Mouse (Mus musculus) hindbrain, embryonic 14.5 days (tissue): ENCODE data around the gene Syngr2. TPM values are rescaled to one million over a fixed set of nuclear protein-coding genes. Genes with fewer than 3 reads are reported as not detected.
A peak's percentile ranks its signal among the peaks of the same experiment; 100 is the strongest.

ENCODE experiments used
- ATAC-seq: fragments of 200-750 bp; cut with Nextera tagmentation; 2 replicates; pipeline ENCODE4 v1.8.0; 2017; ENCODE audit warnings: moderate number of reproducible peaks, mild to moderate bottlenecking, moderate TSS enrichment, moderate library complexity; ENCODE audit not compliant: low FRiP score
- DNase-seq: peaks from one replicate; pipeline ENCODE4 v3.0.0-alpha.2; 2015; ENCODE audit warnings: low spot score
- H3K27ac ChIP-seq: fragments of 300-500 bp; sonication (generic); 2 replicates; pipeline ENCODE4 v1.5.1; 2014; ENCODE audit warnings: mild to moderate bottlenecking, moderate library complexity
- H3K27me3 ChIP-seq: fragments of 300-500 bp; sonication (generic); 2 replicates; pipeline ENCODE4 v1.6.1; 2014; ENCODE audit warnings: mild to moderate bottlenecking, low read length, mixed read lengths; ENCODE audit not compliant: control insufficient read depth, insufficient read depth
- H3K36me3 ChIP-seq: fragments of 300-500 bp; sonication (generic); replicated peaks from 2 replicates; pipeline ENCODE4 v1.6.1; 2014; ENCODE audit not compliant: control insufficient read depth, insufficient read depth
- H3K4me1 ChIP-seq: fragments of 300-500 bp; sonication (generic); replicated peaks from 2 replicates; pipeline ENCODE4 v1.6.1; 2014; ENCODE audit warnings: antibody characterized with exemption, low read length, mixed read lengths; ENCODE audit not compliant: control insufficient read depth, insufficient read depth
- H3K4me2 ChIP-seq: fragments of 300-500 bp; sonication (generic); replicated peaks from 2 replicates; pipeline ENCODE4 v1.6.1; 2014; ENCODE audit warnings: mild to moderate bottlenecking, moderate library complexity
- H3K4me3 ChIP-seq: fragments of 300-500 bp; sonication (generic); replicated peaks from 2 replicates; pipeline ENCODE4 v1.5.1; 2014; ENCODE audit warnings: mild to moderate bottlenecking, low read length
- H3K9ac ChIP-seq: fragments of 300-500 bp; sonication (generic); 2 replicates; pipeline ENCODE4 v1.6.1; 2014
- H3K9me3 ChIP-seq: fragments of 300-500 bp; sonication (generic); 2 replicates; pipeline ENCODE4 v1.6.1; 2016; ENCODE audit warnings: low read length; ENCODE audit not compliant: control insufficient read depth
- WGBS: fragments of 180-500 bp; shearing (Covaris S2); extraction: QIAGEN DNeasy Blood & Tissue Kit; methylation state at CpG from one replicate; pipeline ENCODE4 v1.1.7; 2014; 5-methylcytosine and 5-hydroxymethylcytosine counted together
- polyA plus RNA-seq: library from polyadenylated mRNA; unstranded; fragments of >200 nt; fragmentation: Nextera tagmentation; extraction: Ambion mirVana; gene quantifications from 2 replicates; pipeline ENCODE4 v1.2.1, GENCODE M21; 2014

Syngr2 gene
- polyA plus RNA-seq = 17.6 and 18.9 TPM in 2 replicates

DNA sequence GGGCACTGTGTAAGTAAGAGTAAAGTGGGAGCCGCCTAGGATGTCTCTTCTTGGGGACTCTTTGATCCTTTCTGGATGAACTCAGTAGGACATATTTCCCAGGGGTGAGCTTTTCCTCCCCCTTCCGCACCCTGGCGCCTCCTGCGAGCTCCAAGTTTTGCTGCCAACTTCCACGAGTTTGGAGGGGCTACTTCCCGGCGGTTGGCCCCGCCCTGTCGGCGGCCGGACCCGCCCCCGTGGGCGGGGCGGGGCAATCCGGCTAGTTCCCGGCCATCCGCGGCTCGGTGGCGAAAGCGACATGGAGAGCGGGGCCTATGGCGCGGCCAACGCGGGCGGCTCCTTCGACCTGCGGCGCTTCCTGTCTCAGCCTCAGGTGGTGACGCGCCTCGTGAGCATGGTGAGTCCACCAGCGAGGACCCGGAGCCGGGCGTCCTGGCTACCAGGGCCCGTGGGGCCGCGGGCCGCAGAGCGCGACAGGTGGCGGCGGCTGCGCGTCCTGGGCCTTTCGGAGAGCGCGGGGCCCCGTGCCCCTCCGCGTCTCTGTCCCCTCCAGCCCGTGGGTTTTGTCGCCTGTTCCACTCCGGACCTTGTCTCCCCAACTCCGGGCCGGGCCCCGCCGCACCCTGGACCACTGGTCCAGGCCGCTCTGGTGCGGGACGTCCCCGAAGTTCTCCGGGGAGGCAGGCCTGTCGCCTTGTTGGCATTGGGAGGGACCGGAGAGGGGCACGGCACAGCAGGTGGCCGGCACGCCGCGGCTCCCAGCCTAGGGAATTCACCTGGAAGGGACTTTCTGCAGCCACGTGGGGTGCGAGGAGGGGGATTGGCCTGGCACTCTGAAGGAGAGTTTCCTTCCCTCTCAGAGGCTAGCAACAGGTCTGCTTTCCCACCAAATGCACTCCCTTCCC lies at the start of gene Syngr2, which contains the start of gene Gm20708:
Gene Syngr2, plus strand, starts transcription at position 262 of the 905 bp plus-strand sequence.
Gene Gm20708, plus strand, starts transcription at position 262 of the 905 bp plus-strand sequence.
- Histone ChIP-seq H3K4me1 (peaks cover 18% of the 10 kb centered on the region), H3K4me3 (peak within 1 kb of the TSS; percentile 56), H3K27ac (no peak within 1 kb of the TSS), H3K36me3 (no peaks in the 10 kb centered on the region), H3K4me2 (peak within 1 kb of the TSS; percentile 84), H3K9ac (peak within 1 kb of the TSS; percentile 63), H3K9me3 (no peaks in the 10 kb centered on the region), H3K27me3 (peaks cover 19% of the 10 kb centered on the region)
- DNase-seq (peak; percentile 67), ATAC-seq (peak; percentile 66; the same call in 1 of the 2 replicates)
- under 1% methylated on average over 72 of the region's 75 CpGs for WGBS

DNA sequence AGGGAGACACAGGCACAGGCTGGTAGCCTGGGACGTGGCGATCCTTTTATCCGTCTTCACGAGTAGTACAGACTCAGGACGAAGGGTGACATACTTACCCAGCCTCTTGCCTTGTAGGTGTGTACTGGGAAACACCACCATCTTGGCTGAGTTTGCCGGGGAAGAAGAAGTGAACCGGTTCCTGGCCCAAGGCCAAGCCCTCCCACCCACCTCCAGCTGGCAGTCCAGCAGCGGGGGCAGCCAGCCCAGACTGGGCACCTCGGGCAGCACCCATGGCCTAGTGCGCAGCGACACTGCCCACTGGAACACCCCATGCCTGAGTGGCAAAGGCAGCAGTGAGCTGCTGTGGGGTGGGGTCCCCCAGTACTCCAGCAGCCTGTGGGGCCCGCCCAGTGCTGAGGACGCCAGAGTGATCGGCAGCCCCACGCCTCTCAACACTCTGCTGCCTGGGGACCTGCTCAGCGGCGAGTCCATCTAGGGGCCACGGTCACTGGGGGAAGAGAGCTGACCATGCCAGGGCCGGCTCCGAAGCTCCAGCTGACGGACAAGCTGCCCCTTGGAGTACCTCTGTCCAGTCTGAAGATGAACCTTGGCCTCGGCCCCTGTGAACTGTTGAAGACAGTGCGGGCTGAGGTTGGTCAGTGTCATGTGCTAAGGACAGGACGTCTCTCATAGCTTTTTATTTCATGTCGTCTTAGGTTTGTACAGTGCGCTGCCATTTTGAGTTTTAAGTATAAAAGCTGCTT lies 48.9 kb upstream of the Syngr2 start:
- WGBS = 90% methylated on average over 26 of the region's 26 CpGs
- Histone ChIP-seq H3K4me2 (no peak overlapping the region), H3K27me3 (no peaks in the 10 kb centered on the region), H3K36me3 (peaks cover 99% of the 10 kb centered on the region), H3K9me3 (no peaks in the 10 kb centered on the region), H3K9ac (no peak overlapping the region), H3K4me1 (no peaks in the 10 kb centered on the region), H3K27ac (no peak overlapping the region), H3K4me3 (no peak overlapping the region)
- DNase-seq (no peak), ATAC-seq (no peak)

DNA sequence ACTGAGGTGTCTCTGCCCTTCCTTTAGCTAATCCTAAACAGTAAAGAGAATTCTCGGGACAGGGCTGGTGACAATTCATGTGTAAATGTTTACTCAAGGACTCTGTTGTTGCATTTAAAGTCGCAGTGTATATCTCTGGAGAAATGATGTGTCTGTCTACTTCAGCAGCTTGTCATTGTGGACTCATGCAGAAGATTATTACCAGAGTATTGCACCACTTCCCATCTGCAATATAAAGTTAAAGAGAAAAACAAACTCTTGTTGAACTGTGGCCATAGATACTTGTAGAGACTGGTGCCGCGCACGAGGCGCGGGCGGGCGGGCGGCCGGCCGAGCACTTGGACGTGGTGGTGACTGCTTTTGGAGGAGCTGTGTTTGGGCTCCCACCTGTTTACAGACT lies 47.7 kb upstream of the Syngr2 start:
- no peak overlapping the region for H3K4me3 ChIP-seq
- H3K36me3 ChIP-seq = peaks cover 98% of the 10 kb centered on the region
- H3K9ac ChIP-seq = no peak overlapping the region
- H3K4me2 ChIP-seq = no peak overlapping the region
- whole genome bisulfite sequencing = 92% methylated on average over 13 of the region's 13 CpGs
- no peak for DNase-seq
- no peak for ATAC-seq
- H3K9me3 ChIP-seq = no peaks in the 10 kb centered on the region
- no peaks in the 10 kb centered on the region for H3K27me3 ChIP-seq
- no peaks in the 10 kb centered on the region for H3K4me1 ChIP-seq
- no peak overlapping the region for H3K27ac ChIP-seq

DNA sequence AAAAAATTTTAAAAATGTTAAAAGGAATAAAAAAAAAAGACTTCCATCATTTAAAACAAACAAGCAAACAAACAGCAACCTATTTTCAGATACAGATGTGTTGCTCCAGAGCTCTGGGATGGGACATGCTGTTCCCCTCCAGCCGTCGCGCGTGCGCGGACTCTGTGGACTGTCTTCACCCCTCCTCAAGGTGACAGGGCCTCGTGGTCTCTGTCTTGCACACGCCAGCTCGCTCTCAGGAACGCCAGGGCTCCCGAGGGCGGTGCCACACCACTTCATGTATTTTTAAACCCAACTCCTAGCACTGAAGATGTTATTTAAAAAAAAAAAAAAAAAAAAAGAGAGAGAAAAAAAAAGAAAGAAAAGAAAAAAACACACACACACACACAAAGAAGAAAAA lies 47.2 kb upstream of the Syngr2 start:
- no peak overlapping the region for H3K4me3 ChIP-seq
- H3K4me2 ChIP-seq = no peak overlapping the region
- H3K27me3 ChIP-seq = no peaks in the 10 kb centered on the region
- WGBS = 89% methylated on average over 12 of the region's 12 CpGs
- no peak for ATAC-seq
- H3K4me1 ChIP-seq = no peaks in the 10 kb centered on the region
- no peak overlapping the region for H3K27ac ChIP-seq
- no peaks in the 10 kb centered on the region for H3K9me3 ChIP-seq
- DNase-seq = no peak
- peaks cover 97% of the 10 kb centered on the region for H3K36me3 ChIP-seq
- H3K9ac ChIP-seq = no peak overlapping the region

DNA sequence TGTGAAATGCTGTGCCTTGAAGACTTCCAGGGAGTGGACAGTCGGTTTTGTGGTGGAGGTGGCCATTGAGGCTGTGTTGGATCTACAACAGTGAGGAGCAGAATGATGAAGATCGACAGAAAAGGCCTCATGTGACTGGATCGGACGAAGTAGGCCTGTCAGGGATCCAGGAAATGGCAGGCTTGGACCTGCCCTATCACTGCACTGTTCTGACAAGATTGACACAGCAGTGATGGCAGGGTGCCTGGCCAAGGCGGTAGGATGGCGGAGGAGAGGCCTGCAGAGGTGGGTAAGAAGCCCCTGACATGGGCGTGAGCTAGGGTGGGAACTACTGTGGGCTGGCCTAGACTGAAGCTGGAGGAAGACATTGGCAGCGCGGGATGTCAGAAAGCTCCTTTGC lies 45.1 kb upstream of the Syngr2 start:
- ATAC-seq (no peak), DNase-seq (no peak)
- Histone ChIP-seq H3K27me3 (no peaks in the 10 kb centered on the region), H3K4me2 (no peak overlapping the region), H3K4me1 (no peaks in the 10 kb centered on the region), H3K9me3 (no peaks in the 10 kb centered on the region), H3K9ac (no peak overlapping the region), H3K27ac (no peak overlapping the region), H3K36me3 (peaks cover 76% of the 10 kb centered on the region), H3K4me3 (no peak overlapping the region)
- WGBS = 91% methylated on average over 9 of the region's 9 CpGs

DNA sequence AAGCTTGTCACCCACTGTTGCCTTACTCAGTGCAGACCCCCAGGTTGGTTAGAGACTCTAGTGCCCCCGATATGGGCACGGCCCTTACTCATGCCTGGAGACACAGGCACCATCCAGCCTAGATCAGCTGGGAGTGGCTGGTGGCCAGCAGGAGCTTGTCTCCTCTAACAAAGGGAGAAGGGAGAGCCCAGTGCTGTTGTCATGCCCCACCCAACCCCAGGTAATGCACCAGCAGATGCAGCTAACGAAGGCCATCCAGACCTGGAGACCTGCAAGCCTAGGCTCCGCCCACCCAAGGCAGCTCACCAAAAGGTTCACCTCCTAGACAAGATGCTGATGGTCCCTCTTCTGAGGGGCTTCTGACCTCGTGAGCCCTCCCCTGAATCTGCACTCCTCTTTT lies 44.1 kb upstream of the Syngr2 start:
- H3K9me3 ChIP-seq = no peaks in the 10 kb centered on the region
- no peaks in the 10 kb centered on the region for H3K27me3 ChIP-seq
- 89% methylated on average over 5 of the region's 5 CpGs for WGBS
- no peak overlapping the region for H3K4me3 ChIP-seq
- ATAC-seq (no peak), DNase-seq (no peak)
- H3K27ac ChIP-seq = no peak overlapping the region
- H3K4me1 ChIP-seq = 0 out of 2 replicates have a peak, but pooled peaks cover 2% of the 10 kb centered on the region
- H3K4me2 ChIP-seq = no peak overlapping the region
- H3K9ac ChIP-seq = no peak overlapping the region
- peaks cover 65% of the 10 kb centered on the region for H3K36me3 ChIP-seq

DNA sequence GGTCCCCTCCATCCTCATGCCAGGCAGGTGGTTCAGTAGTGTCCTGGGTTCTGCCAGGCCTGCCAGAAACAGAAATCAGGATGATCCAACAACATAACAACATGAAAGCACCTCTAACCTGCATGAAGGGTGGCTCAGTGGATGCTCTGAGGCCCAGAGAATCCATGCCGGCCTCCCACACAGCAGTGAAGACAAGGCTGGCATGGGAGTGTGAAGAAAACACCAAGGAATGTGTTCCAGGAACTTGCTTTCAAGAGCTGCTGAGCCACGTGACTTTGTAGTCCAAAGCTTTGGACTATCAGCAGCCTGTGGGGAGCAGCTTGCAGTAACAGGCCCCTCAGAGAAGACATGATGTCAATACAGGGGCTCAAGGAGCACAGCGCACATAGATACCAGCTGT lies 43.2 kb upstream of the Syngr2 start:
- Histone ChIP-seq H3K27me3 (no peaks in the 10 kb centered on the region), H3K9me3 (no peaks in the 10 kb centered on the region), H3K27ac (no peak overlapping the region), H3K4me3 (no peak overlapping the region), H3K36me3 (peaks cover 56% of the 10 kb centered on the region), H3K4me1 (0 out of 2 replicates have a peak, but pooled peaks cover 3% of the 10 kb centered on the region), H3K4me2 (no peak overlapping the region), H3K9ac (no peak overlapping the region)
- DNase-seq (no peak), ATAC-seq (no peak)
- 93% methylated on average over 3 of the region's 3 CpGs for WGBS

DNA sequence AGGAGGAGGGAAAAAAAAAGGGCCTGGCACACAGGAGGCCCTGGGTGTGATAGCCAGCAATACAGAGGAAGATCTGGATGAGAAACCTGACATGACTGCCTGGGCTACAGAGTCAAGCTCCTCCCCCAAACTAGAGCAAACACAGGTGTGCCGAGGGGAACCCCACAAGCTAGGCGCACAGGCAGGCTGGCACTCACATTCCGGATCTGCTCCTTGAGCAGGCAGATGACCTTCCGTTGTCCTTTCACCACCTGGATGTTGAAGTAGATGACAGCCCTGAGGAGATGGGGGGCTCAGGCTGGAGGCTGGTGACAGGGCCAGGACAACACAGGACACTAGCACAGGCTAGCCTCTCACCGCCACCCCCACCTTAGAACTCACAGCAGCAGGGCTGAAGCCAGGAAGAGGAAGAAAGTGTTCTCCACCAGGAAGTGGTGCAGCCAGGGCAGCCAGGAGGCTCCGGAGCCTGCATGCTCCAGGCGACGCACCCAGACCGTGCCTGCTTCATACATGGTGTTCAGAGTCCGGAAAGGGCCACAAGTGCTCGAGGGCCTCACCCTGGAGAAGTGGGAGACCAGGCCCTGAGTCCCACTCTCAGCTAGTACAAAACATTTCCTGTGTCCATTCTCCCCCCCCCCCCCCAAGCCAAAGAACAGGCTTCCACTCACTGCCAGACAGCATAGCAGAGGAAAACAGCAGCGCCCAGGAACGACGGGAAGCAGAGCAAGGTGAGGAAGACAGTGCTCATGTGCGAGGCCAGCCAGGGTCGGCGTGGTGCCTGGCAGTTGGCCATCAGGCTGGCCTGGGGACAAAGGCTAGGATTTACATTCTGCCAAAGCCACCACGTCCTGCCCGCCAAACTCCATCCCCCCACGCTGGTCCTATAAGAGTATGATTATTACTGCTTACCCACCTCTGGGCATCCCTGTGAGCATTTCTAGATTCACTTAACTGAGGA lies 40.5 kb upstream of the Syngr2 start:
- DNase-seq = no peak
- Histone ChIP-seq H3K4me1 (0 out of 2 replicates have a peak, but pooled peaks cover 3% of the 10 kb centered on the region), H3K9ac (no peak overlapping the region), H3K4me2 (no peak overlapping the region), H3K9me3 (no peaks in the 10 kb centered on the region), H3K27me3 (no peaks in the 10 kb centered on the region), H3K27ac (no peak overlapping the region; the same call in 1 of the 2 replicates), H3K4me3 (no peak overlapping the region), H3K36me3 (peaks cover 30% of the 10 kb centered on the region)
- 70% methylated on average over 20 of the region's 20 CpGs for WGBS
- no peak for ATAC-seq
